Mouse (Mus musculus): Measurements from ENCODE around the gene Src. TPM values are rescaled to one million over a fixed set of nuclear protein-coding genes. Genes with fewer than 3 reads are reported as not detected.

Src gene
- total and polyA plus RNA-seq, 2 experiments: 1.3 to 5.6 TPM

GRCm38 (mm10) chr2:157464746-157465126, 46.5 kb downstream of the Src start:
- DNase-seq (ENCODE audit: extremely low read depth, low read depth, low spot score): no peak
- Histone ChIP-seq H3K4me3 (ENCODE audit: insufficient read depth, low read depth, low read length) (no peak overlapping the region), H3K27me3 (ENCODE audit: control insufficient read depth, insufficient read depth, low read length) (no peaks in the 10 kb centered on the region), H3K4me1 (ENCODE audit: control insufficient read depth, insufficient read depth, low read length) (no peaks in the 10 kb centered on the region), H3K27ac (replicated peaks; ENCODE audit: insufficient read depth, low read depth, low read length) (no peak overlapping the region), H3K79me2 (ENCODE audit: control insufficient read depth, insufficient read depth, low read length) (no peaks in the 10 kb centered on the region), H3K9ac (ENCODE audit: low read depth, low read length) (no peak overlapping the region), H3K36me3 (ENCODE audit: control insufficient read depth, insufficient read depth, low read length) (no peaks in the 10 kb centered on the region)
- WGBS: 86% methylated on average over 12 of the region's 12 CpGs
- TF ChIP-seq CTCF (IDR thresholded peaks at IDR 0.05; ENCODE audit: low read depth, low read length) (no peak), POLR2A (IDR thresholded peaks at IDR 0.05; ENCODE audit: extremely low read depth, insufficient read depth, low read length) (no peak)

GRCm38 (mm10) chr2:157466836-157467235, 48.6 kb downstream of the Src start:
- Histone ChIP-seq H3K9ac (ENCODE audit: low read depth, low read length) (no peak overlapping the region), H3K4me1 (ENCODE audit: control insufficient read depth, insufficient read depth, low read length) (no peaks in the 10 kb centered on the region), H3K79me2 (ENCODE audit: control insufficient read depth, insufficient read depth, low read length) (no peaks in the 10 kb centered on the region), H3K36me3 (ENCODE audit: control insufficient read depth, insufficient read depth, low read length) (no peaks in the 10 kb centered on the region), H3K27ac (replicated peaks; ENCODE audit: insufficient read depth, low read depth, low read length) (no peak overlapping the region), H3K27me3 (ENCODE audit: control insufficient read depth, insufficient read depth, low read length) (no peaks in the 10 kb centered on the region), H3K4me3 (ENCODE audit: insufficient read depth, low read depth, low read length) (no peak overlapping the region)
- WGBS: 73% methylated on average over 7 of the region's 7 CpGs
- TF ChIP-seq POLR2A (IDR thresholded peaks at IDR 0.05; ENCODE audit: extremely low read depth, insufficient read depth, low read length) (no peak), CTCF (IDR thresholded peaks at IDR 0.05; ENCODE audit: low read depth, low read length) (no peak)
- DNase-seq (ENCODE audit: extremely low read depth, low read depth, low spot score): no peak

- Histone ChIP-seq H3K27me3 (ENCODE audit: control insufficient read depth, insufficient read depth, low read length) (no peaks in the 10 kb centered on the region), H3K4me3 (ENCODE audit: insufficient read depth, low read depth, low read length) (no peak overlapping the region), H3K36me3 (ENCODE audit: control insufficient read depth, insufficient read depth, low read length) (no peaks in the 10 kb centered on the region), H3K27ac (replicated peaks; ENCODE audit: insufficient read depth, low read depth, low read length) (no peak overlapping the region), H3K79me2 (ENCODE audit: control insufficient read depth, insufficient read depth, low read length) (no peaks in the 10 kb centered on the region), H3K9ac (ENCODE audit: low read depth, low read length) (no peak overlapping the region), H3K4me1 (ENCODE audit: control insufficient read depth, insufficient read depth, low read length) (no peaks in the 10 kb centered on the region)
- WGBS: 69% methylated on average over 8 of the region's 8 CpGs
- DNase-seq (ENCODE audit: extremely low read depth, low read depth, low spot score): no peak
- TF ChIP-seq CTCF (IDR thresholded peaks at IDR 0.05; ENCODE audit: low read depth, low read length) (peak; percentile 77), POLR2A (IDR thresholded peaks at IDR 0.05; ENCODE audit: extremely low read depth, insufficient read depth, low read length) (no peak)
These were observed 50.0 kb downstream of the Src start for GRCm38 (mm10) chr2:157468130-157468796.

GRCm38 (mm10) chr2:157471292-157471691, 53.0 kb downstream of the Src start:
- 25% methylated on average over 7 of the region's 7 CpGs for WGBS
- H3K27ac ChIP-seq (replicated peaks; ENCODE audit: insufficient read depth, low read depth, low read length): no peak overlapping the region
- TF ChIP-seq CTCF (IDR thresholded peaks at IDR 0.05; ENCODE audit: low read depth, low read length) (no peak), POLR2A (IDR thresholded peaks at IDR 0.05; ENCODE audit: extremely low read depth, insufficient read depth, low read length) (no peak)
- H3K27me3 ChIP-seq (ENCODE audit: control insufficient read depth, insufficient read depth, low read length): no peaks in the 10 kb centered on the region
- H3K79me2 ChIP-seq (ENCODE audit: control insufficient read depth, insufficient read depth, low read length): no peaks in the 10 kb centered on the region
- H3K36me3 ChIP-seq (ENCODE audit: control insufficient read depth, insufficient read depth, low read length): no peaks in the 10 kb centered on the region
- H3K4me3 ChIP-seq (ENCODE audit: insufficient read depth, low read depth, low read length): no peak overlapping the region
- H3K9ac ChIP-seq (ENCODE audit: low read depth, low read length): no peak overlapping the region
- H3K4me1 ChIP-seq (ENCODE audit: control insufficient read depth, insufficient read depth, low read length): no peaks in the 10 kb centered on the region
- peak; percentile 34 for DNase-seq (ENCODE audit: extremely low read depth, low read depth, low spot score)

- no peaks in the 10 kb centered on the region for H3K27me3 ChIP-seq (ENCODE audit: control insufficient read depth, insufficient read depth, low read length)
- DNase-seq (ENCODE audit: extremely low read depth, low read depth, low spot score): no peak
- no peaks in the 10 kb centered on the region for H3K36me3 ChIP-seq (ENCODE audit: control insufficient read depth, insufficient read depth, low read length)
- no peak overlapping the region for H3K9ac ChIP-seq (ENCODE audit: low read depth, low read length)
- H3K79me2 ChIP-seq (ENCODE audit: control insufficient read depth, insufficient read depth, low read length): no peaks in the 10 kb centered on the region
- no peak for TF ChIP-seq CTCF (IDR thresholded peaks at IDR 0.05; ENCODE audit: low read depth, low read length)
- no peak for TF ChIP-seq POLR2A (IDR thresholded peaks at IDR 0.05; ENCODE audit: extremely low read depth, insufficient read depth, low read length)
- H3K4me1 ChIP-seq (ENCODE audit: control insufficient read depth, insufficient read depth, low read length): no peaks in the 10 kb centered on the region
- WGBS: 64% methylated on average over 6 of the region's 6 CpGs
- no peak overlapping the region for H3K4me3 ChIP-seq (ENCODE audit: insufficient read depth, low read depth, low read length)
- H3K27ac ChIP-seq (replicated peaks; ENCODE audit: insufficient read depth, low read depth, low read length): no peak overlapping the region
These were observed 53.5 kb downstream of the Src start for GRCm38 (mm10) chr2:157471737-157472136.

GRCm38 (mm10) chr2:157472469-157472868, 54.2 kb downstream of the Src start:
- Histone ChIP-seq H3K9ac (ENCODE audit: low read depth, low read length) (no peak overlapping the region), H3K4me1 (ENCODE audit: control insufficient read depth, insufficient read depth, low read length) (no peaks in the 10 kb centered on the region), H3K36me3 (ENCODE audit: control insufficient read depth, insufficient read depth, low read length) (no peaks in the 10 kb centered on the region), H3K79me2 (ENCODE audit: control insufficient read depth, insufficient read depth, low read length) (no peaks in the 10 kb centered on the region), H3K27me3 (ENCODE audit: control insufficient read depth, insufficient read depth, low read length) (no peaks in the 10 kb centered on the region), H3K4me3 (ENCODE audit: insufficient read depth, low read depth, low read length) (no peak overlapping the region), H3K27ac (replicated peaks; ENCODE audit: insufficient read depth, low read depth, low read length) (no peak overlapping the region)
- 73% methylated on average over 4 of the region's 4 CpGs for WGBS
- DNase-seq (ENCODE audit: extremely low read depth, low read depth, low spot score): no peak
- no peak for TF ChIP-seq POLR2A (IDR thresholded peaks at IDR 0.05; ENCODE audit: extremely low read depth, insufficient read depth, low read length)
- TF ChIP-seq CTCF (IDR thresholded peaks at IDR 0.05; ENCODE audit: low read depth, low read length): no peak
